Comparison of ENCODE assay signal across 8 mouse cellular contexts in genomic region chr13:9276856-9277620, GRCm38 (mm10). TPM values are rescaled to one million over a fixed set of nuclear protein-coding genes. Genes with fewer than 3 reads are reported as not detected.
DNase-seq lines count a peak whose midpoint lies in the region; ATAC-seq lines count a peak whose summit lies in the region.

No protein-coding gene starts in this region.

- H3K4me3 ChIP-seq in embryonic facial prominence, embryonic 12.5 days, result peak overlapping the region; percentile 97
- peak overlapping the region; percentile 89 for H3K4me3 ChIP-seq in heart, embryonic 10.5 days
- peak overlapping the region; percentile 64 for H3K4me3 ChIP-seq in liver, embryonic 15.5 days (replicated peaks)
- H3K4me3 ChIP-seq in neural tube, embryonic 14.5 days (ENCODE audit: low read depth, low read length), result peak overlapping the region; percentile 93

- peak overlapping the region; percentile 94 for H3K9ac ChIP-seq in embryonic facial prominence, embryonic 12.5 days
- H3K9ac ChIP-seq in liver, embryonic 15.5 days, result peak overlapping the region; percentile 57
- H3K9ac ChIP-seq in neural tube, embryonic 14.5 days (replicated peaks; ENCODE audit: low read depth, low read length), result peak overlapping the region; percentile 97

- H3K9me3 ChIP-seq in embryonic facial prominence, embryonic 12.5 days, result no peaks in the 10 kb centered on the region
- no peaks in the 10 kb centered on the region for H3K9me3 ChIP-seq in heart, embryonic 10.5 days
- no peaks in the 10 kb centered on the region for H3K9me3 ChIP-seq in liver, embryonic 15.5 days (replicated peaks)
- H3K9me3 ChIP-seq in neural tube, embryonic 14.5 days (ENCODE audit: control insufficient read depth, low read length), result no peaks in the 10 kb centered on the region

- H3K4me1 ChIP-seq in embryonic facial prominence, embryonic 12.5 days, result peaks cover 13% of the 10 kb centered on the region; the same call in 1 of the 2 replicates
- H3K4me1 ChIP-seq in heart, embryonic 10.5 days, result peaks cover 13% of the 10 kb centered on the region
- no peaks in the 10 kb centered on the region for H3K4me1 ChIP-seq in liver, embryonic 15.5 days (replicated peaks)
- H3K4me1 ChIP-seq in neural tube, embryonic 14.5 days (ENCODE audit: control insufficient read depth, insufficient read depth, low read length), result peaks cover 11% of the 10 kb centered on the region

- no peaks in the 10 kb centered on the region for H3K36me3 ChIP-seq in embryonic facial prominence, embryonic 12.5 days
- no peaks in the 10 kb centered on the region for H3K36me3 ChIP-seq in heart, embryonic 10.5 days
- no peaks in the 10 kb centered on the region for H3K36me3 ChIP-seq in liver, embryonic 15.5 days (replicated peaks)
- no peaks in the 10 kb centered on the region for H3K36me3 ChIP-seq in neural tube, embryonic 14.5 days (ENCODE audit: control insufficient read depth, insufficient read depth, low read length)

- peak; percentile 41 to 60 for DNase-seq in B cell, adult 2 months
- DNase-seq in adrenal gland, adult 8-10 months, result peak; percentile 35
- peak; percentile 77 for DNase-seq in heart, embryonic 10.5 days (ENCODE audit: low spot score)
- peak; percentile 70 for DNase-seq in kidney, postnatal 14 days
- DNase-seq in thymus, postnatal 14 days, result peak; percentile 58

- H3K4me2 ChIP-seq in embryonic facial prominence, embryonic 12.5 days (replicated peaks), result peak overlapping the region; percentile 84
- peak overlapping the region; percentile 78 for H3K4me2 ChIP-seq in liver, embryonic 15.5 days
- peak overlapping the region; percentile 65 for H3K4me2 ChIP-seq in neural tube, embryonic 14.5 days (ENCODE audit: low read depth, low read length)

- ATAC-seq in embryonic facial prominence, embryonic 12.5 days (ENCODE audit: insufficient number of reproducible peaks, insufficient read depth, low FRiP score, low TSS enrichment), result peak; percentile 76
- ATAC-seq in liver, embryonic 15.5 days (ENCODE audit: insufficient read depth), result peak; percentile 63
- peak; percentile 84 for ATAC-seq in neural tube, embryonic 14.5 days (ENCODE audit: low read depth)

- H3K27me3 ChIP-seq in embryonic facial prominence, embryonic 12.5 days, result no peaks in the 10 kb centered on the region
- H3K27me3 ChIP-seq in heart, embryonic 10.5 days (ENCODE audit: insufficient read depth, poor library complexity, severe bottlenecking), result no peaks in the 10 kb centered on the region
- peaks cover 41% of the 10 kb centered on the region for H3K27me3 ChIP-seq in liver, embryonic 15.5 days
- no peaks in the 10 kb centered on the region for H3K27me3 ChIP-seq in neural tube, embryonic 14.5 days (ENCODE audit: control insufficient read depth, insufficient read depth, low read length)

- 1% methylated on average over 66 of the region's 75 CpGs for WGBS in embryonic facial prominence, embryonic 12.5 days
- WGBS in heart, embryonic 10.5 days, result under 1% methylated on average over 71 of the region's 75 CpGs
- under 1% methylated on average over 72 of the region's 75 CpGs for WGBS in liver, embryonic 15.5 days (ENCODE audit: insufficient replicate concordance)
- WGBS in neural tube, embryonic 14.5 days, result under 1% methylated on average over 55 of the region's 75 CpGs

- peak overlapping the region; percentile 97 for H3K27ac ChIP-seq in embryonic facial prominence, embryonic 12.5 days
- H3K27ac ChIP-seq in heart, embryonic 10.5 days, result peak overlapping the region; percentile 98
- H3K27ac ChIP-seq in liver, embryonic 15.5 days (replicated peaks), result peak overlapping the region; percentile 57; the same call in 1 of the 2 replicates
- peak overlapping the region; percentile 99 for H3K27ac ChIP-seq in neural tube, embryonic 14.5 days (ENCODE audit: low read depth, low read length)

RNA-seq across cellular contexts. Expression of gene Dip2c, which starts 0.7 kb away (rescaled TPM):
- 10 to 100 TPM; 22.6 to 28.8 (median 26.6) TPM for total RNA-seq in adrenal gland, adult 8-10 months (2022)
- 8.1 and 8.6 TPM in 2 replicates for polyA plus RNA-seq in embryonic facial prominence, embryonic 12.5 days (2016; fragmentation: Nextera tagmentation; extraction: Ambion mirVana)
- 3.9 and 4.9 TPM in 2 replicates for polyA plus RNA-seq in heart, embryonic 10.5 days (2016; fragmentation: Nextera tagmentation; extraction: Ambion mirVana)
- polyA plus RNA-seq in liver, embryonic 15.5 days (2015; fragmentation: Nextera tagmentation; extraction: Ambion mirVana), result 0.46 and 0.63 TPM in 2 replicates
- polyA plus RNA-seq in neural tube, embryonic 14.5 days (2014; fragmentation: Nextera tagmentation; extraction: Ambion mirVana), result 23.7 and 24.0 TPM in 2 replicates

Comparison
In these comparisons a context has a peak if more than half of its experiments do, and no peak if none do; other contexts are left out.
1. Peak in every context shown above with its lines: DNase-seq, ATAC-seq, H3K4me3 ChIP-seq and H3K27ac ChIP-seq.